Mouse (Mus musculus) bone marrow, adult 2 months (tissue): ENCODE data around the gene Hnrnpab. TPM values are rescaled to one million over a fixed set of nuclear protein-coding genes. Genes with fewer than 3 reads are reported as not detected.

Source experiments
- H3K27ac ChIP-seq: fragments of 200-500 bp; 2 replicates; pipeline ENCODE4 v1.5.1; 2012; ENCODE audit warnings: low read depth, mild to moderate bottlenecking, control low read depth, inconsistent platforms, low read length; ENCODE audit not compliant: control insufficient read depth, poor library complexity, insufficient read depth
- H3K4me1 ChIP-seq: fragments of 200-500 bp; 2 replicates; pipeline ENCODE4 v1.6.1; 2011; ENCODE audit warnings: low read length; ENCODE audit not compliant: control insufficient read depth, insufficient read depth
- H3K4me3 ChIP-seq: fragments of 200-500 bp; replicated peaks from 2 replicates; pipeline ENCODE3; 2011; ENCODE audit warnings: mild to moderate bottlenecking, low read depth, low read length, control low read depth; ENCODE audit not compliant: control insufficient read depth
- CTCF ChIP-seq: fragments of 200-500 bp; IDR thresholded peaks from 2 replicates; pipeline ENCODE4 v1.5.1; 2011; ENCODE audit warnings: low read length, control low read depth; ENCODE audit not compliant: control insufficient read depth, insufficient read depth
- POLR2A ChIP-seq: fragments of 200-500 bp; IDR thresholded peaks from 2 replicates; pipeline ENCODE4 v1.6.1; 2011; ENCODE audit warnings: low read depth, mild to moderate bottlenecking, control low read depth, low read length, borderline replicate concordance; ENCODE audit not compliant: control insufficient read depth
- WGBS: fragments of 180-500 bp; shearing (Covaris S2); methylation state at CpG from one replicate; pipeline ENCODE4 v1.1.7; 2018; 5-methylcytosine and 5-hydroxymethylcytosine counted together
- polyA plus RNA-seq: library from polyadenylated mRNA; stranded (reverse); fragments of >200 nt; gene quantifications from 2 replicates; pipeline ENCODE4 v1.2.4, GENCODE M21; 2011; ENCODE audit warnings: low replicate concordance; ENCODE audit not compliant: missing spikeins, insufficient read depth, insufficient read length

The Hnrnpab gene
- polyA plus RNA-seq, 1 experiment, result 188 TPM

DNA sequence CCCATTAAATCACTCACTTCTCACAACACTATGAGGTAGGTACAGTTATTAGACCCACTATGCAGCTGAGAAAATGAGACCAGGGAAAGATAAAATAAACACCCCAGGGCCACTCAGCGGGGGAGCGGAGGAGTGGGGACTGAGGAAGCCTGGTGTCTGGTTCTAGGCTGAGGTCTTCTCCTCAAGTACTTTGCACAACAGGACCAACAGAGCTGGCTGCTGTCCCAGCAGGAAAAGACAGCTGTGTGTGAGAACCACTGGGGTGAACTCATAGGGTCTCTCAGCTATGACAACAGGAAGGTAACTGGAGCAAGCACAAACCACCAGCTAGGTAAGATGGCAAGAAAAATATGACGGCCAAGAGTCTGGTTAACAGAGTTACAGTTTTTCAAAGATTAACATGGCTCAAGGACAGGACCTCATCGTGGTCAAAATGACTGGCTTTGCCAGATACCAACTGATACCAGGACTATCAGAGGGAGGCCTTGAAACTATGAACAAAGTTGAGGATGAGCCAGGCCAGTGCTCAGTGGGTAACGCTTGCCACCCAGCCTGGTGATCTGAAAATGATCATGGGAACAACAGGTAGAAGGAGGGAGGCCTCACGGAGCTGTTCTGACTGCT, 25.6 kb upstream of the Hnrnpab start:
- no peak for TF ChIP-seq CTCF
- TF ChIP-seq POLR2A, result no peak
- H3K4me1 ChIP-seq, result peaks cover 5% of the 10 kb centered on the region
- H3K27ac ChIP-seq, result peak overlapping the region; percentile 33; the same call in 1 of the 2 replicates
- 37% methylated on average over 6 of the region's 6 CpGs for WGBS
- H3K4me3 ChIP-seq, result no peak overlapping the region

DNA sequence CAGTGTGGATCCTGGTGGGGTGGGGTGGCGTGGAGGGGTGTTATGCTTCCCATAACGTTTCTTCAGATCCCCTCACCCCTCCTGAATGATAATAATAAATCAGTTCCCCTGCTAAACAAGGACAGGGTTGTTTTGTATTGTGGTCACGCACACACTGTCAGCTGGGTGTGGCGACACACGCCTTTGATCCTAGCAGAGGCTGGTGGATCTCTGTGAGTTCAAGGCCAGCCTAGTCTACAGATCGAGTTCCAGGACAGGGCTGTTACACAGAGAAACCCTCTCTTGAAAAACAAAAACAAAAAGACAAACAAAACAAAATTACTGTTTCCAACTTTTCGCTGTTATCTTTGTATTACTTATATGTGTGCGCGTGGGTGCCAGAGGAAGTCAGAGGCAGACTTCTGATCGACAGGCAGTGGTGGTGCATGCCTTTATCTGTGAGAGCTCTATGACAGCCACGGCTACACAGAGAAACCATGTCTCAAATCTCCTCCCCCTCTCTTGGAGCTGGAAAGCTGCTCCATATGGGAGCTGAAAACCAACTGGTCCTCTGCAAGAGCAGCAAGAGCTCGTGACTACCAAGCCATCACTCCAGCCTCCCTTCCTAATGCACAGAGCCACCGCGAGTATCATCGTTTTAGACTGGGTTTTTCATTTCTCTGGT, 23.1 kb upstream of the Hnrnpab start:
- TF ChIP-seq POLR2A, result no peak
- no peak for TF ChIP-seq CTCF
- H3K27ac ChIP-seq, result no peak overlapping the region
- H3K4me1 ChIP-seq, result peaks cover 2% of the 10 kb centered on the region
- no peak overlapping the region for H3K4me3 ChIP-seq
- 66% methylated on average over 15 of the region's 15 CpGs for WGBS

DNA sequence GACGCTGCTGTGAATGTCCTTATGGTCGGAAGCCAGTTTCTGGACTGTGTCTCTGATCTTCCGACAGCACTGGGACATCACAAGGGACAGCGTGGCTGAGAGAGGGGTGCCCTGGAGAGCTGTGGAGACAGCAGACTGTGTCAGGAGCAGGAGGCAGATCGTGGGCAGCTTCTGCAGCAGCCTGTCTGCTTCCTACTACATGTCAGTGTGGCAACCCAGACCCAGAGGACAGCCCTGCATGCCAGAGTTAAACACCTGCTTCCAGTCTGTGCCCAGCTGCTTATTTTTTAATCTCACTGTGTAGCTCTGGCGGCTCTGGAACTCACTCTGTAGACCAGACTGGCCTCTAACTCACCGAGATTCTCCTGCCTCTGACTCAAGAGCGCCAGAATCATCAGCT, 21.3 kb upstream of the Hnrnpab start:
- WGBS, result 88% methylated on average over 8 of the region's 8 CpGs
- H3K4me1 ChIP-seq, result peaks cover 2% of the 10 kb centered on the region; the same call in 1 of the 2 replicates
- TF ChIP-seq CTCF (no peak), POLR2A (no peak)
- H3K4me3 ChIP-seq, result no peak overlapping the region
- H3K27ac ChIP-seq, result no peak overlapping the region

DNA sequence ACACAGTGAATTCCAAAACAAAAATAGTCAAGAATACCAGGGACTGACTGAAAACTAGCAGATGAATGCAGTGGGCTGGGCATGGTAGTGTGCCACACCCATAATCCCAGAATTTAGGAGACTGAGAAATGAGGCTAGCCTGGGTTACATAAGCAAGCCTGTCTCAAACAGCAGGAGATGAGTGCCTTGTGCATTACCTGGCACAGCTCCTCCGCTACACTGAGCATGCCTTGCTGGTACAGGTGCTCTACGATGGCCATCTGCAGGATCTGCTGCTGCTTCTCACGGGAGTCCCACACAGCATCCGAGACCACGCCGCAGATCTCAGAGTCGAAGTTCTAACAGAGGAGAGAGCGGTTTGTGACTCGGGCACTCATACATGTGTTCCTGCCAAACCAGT, 20.8 kb upstream of the Hnrnpab start:
- Histone ChIP-seq H3K27ac (no peak overlapping the region), H3K4me3 (no peak overlapping the region), H3K4me1 (peaks cover under 1% of the 10 kb centered on the region; the same call in 1 of the 2 replicates)
- 86% methylated on average over 9 of the region's 9 CpGs for WGBS
- TF ChIP-seq CTCF, result no peak
- no peak for TF ChIP-seq POLR2A

DNA sequence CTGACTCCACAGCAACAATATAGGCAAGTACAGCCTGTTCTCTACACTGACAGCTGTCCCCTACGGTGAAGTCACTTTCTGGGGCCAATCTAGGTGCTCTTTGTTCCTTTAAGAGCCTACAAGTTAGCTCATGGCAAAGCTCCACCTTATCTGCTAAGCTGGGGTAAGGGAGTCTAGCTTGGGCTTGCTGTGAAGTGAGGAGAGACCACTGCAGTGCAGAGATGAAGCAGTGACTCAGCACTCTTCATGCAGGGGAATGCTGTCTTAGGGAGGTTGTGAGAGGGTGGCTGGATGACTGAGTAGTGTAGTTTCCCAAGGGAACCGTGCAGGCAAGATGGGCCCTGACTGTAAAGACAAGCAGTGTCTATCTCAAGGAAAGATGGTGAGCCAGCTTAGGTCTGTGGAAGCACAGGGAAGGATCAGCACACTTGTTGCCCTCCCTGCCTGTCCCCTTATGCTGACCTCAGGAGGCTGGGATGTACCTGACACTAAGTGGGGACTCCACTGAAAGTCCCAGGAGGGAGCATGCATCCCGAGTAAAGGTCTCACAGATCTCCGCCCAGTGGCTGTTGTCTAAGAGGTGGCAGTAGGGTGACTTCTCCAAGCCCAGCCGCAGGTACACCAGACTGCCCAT, 18.7 kb upstream of the Hnrnpab start:
- Histone ChIP-seq H3K4me3 (no peak overlapping the region), H3K27ac (no peak overlapping the region), H3K4me1 (no peaks in the 10 kb centered on the region)
- WGBS, result 76% methylated on average over 5 of the region's 5 CpGs
- no peak for TF ChIP-seq CTCF

DNA sequence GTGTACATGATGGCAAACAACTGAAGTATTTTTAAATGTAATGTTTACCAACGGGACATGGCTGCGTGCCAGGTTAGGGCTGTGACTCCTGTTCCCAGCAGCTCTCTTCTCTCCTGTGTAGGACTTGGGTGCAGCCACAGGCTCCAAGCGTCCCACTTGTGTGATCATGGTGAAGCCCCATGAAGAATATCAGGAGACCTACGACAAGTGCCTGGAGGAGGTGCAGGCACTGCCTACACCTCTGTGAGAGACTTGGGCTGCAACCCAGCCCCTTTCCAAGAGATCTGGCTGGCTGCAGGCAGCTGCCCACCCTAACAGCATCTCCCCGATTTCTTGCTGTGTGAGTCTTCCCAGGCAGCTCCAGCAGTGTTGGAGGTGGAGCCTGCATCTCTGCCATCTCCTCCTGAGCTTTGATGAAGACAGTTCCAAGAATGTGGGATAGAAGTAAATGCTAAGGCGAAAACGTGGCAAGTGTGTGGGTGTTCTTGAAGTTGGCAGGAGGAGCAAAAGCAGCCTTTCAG, 16.4 kb upstream of the Hnrnpab start:
- TF ChIP-seq CTCF (no peak), POLR2A (no peak)
- Histone ChIP-seq H3K4me1 (peaks cover 3% of the 10 kb centered on the region), H3K4me3 (no peak overlapping the region), H3K27ac (no peak overlapping the region)
- WGBS, result 81% methylated on average over 7 of the region's 7 CpGs

DNA sequence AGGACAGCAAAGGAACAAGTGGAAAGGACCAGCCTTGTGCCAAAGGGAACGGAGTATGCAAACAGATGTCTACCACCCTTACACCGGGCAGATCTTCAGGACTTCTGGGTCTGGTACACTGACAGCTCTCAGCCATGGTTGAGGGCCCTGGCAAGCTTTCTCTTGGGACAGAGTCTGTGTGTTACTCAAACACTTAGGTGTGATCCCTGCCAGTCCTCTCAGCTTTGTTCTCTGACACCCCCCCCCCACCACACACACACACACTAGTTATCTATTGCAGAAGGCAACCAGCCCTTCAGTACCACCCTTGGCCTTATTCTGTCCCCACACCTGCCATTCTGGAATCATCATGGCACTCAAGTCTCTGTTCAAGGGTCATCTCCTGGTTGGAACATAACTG, 15.1 kb upstream of the Hnrnpab start:
- TF ChIP-seq POLR2A (no peak), CTCF (no peak)
- peaks cover 3% of the 10 kb centered on the region for H3K4me1 ChIP-seq
- WGBS, result 81% methylated on average over 2 of the region's 2 CpGs
- H3K4me3 ChIP-seq, result no peak overlapping the region
- H3K27ac ChIP-seq, result no peak overlapping the region

DNA sequence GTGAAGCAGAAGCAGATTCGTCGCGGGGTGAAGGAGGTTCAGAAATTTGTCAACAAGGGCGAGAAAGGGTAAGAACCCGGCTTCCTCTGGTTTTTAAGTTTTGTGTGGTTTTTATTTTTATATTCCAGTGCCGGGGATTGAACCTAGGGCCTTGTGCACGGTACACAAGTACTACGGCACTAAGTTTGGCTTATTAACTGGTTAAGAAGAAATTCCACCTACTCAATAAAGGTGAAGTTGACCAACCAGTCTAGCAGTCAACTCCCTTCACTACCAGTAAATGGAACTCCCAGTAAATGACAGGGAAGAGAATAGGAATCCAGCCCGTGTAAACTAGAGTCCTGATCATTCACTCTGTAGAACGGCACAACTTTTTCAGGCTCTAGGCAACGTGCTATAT, 13.4 kb upstream of the Hnrnpab start:
- WGBS, result under 1% methylated on average over 11 of the region's 11 CpGs
- peak overlapping the region; percentile 93 for H3K4me3 ChIP-seq
- TF ChIP-seq POLR2A (no peak), CTCF (no peak)

More for the DNA sequence above, 13.4 kb upstream of the Hnrnpab start:
- Histone ChIP-seq H3K4me1 (peaks cover 4% of the 10 kb centered on the region), H3K27ac (peak overlapping the region; percentile 64)
